Mouse (Mus musculus) spleen, adult 12 weeks (tissue): ENCODE measurements around the gene Fgfr1op.
"Not testable (repeated sequence)": the region's sequence is repeated elsewhere in the genome, so short reads cannot be mapped to it uniquely, and the experiment has no call there.

Experiments
- DNase-seq: peaks from one replicate; pipeline ENCODE4 v3.0.0; 2022; ENCODE audit warnings: low spot score

The Fgfr1op gene

DNA sequence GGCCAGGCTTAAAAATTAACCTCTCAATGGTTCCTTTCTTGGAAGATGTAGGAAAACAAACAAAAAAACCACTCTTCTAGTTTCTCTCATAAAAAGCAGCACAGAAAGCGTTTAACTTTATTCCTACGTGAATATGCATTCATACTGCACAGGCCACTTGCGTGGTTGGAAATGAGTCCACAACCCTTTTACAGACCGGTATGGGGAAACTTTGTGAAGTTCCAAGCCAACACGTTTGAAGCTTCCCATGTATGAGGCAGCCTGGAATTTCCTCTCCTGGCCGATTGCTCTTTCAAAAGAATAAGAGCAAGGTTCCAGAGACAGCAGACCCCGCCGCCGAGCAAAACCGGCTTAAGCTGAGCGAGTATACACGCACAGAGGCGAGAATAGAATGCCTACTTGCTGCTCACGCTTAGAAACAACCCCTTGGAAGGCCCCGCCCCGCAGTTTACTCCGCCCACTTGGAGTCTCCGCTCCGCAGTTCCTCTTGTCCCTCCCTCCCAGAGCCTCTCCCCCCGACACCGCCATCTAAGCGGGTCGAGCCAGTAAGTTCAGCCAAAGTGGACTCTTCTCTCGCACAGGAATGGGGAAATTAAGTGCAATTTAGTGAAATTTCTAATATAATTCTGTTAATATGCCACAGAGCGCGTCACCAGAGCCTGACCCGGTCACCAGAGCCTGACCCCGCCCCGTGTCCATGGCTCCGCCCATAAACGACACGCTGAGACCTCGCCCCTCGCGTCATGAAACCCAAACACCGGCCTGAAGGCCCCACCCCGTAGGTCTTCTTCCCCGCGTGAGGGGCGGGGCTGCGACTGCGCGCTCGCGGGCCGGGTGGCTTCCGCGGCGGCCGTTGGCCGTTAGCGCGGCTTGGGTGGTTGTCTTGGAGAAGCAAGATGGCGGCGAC is at the start of gene Fgfr1op:
Gene Fgfr1op (plus strand): TSS at position 801 of the 907 bp plus-strand sequence.
- peak; percentile 87 for DNase-seq

DNA sequence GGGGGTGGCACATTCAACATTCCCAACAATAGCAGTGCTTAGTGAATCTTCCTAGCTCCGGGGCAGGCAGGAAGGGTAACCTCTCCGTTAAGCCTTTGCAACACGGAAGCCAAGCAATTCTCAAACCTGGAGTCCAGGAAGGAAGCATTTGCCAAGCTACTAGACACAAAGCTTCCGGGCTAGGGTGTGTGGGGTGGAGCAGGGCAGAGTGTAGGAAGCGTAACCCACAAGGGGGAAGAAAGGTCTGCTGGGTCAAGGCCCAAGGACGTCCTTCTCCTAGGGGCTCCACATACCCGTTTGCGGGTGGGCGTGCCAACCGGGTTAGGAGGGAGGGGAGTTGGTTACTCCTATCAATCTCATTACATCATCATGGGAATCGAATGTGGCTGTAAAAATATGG is 48.9 kb upstream of the Fgfr1op start:
- not testable (repeated sequence) for DNase-seq

DNA sequence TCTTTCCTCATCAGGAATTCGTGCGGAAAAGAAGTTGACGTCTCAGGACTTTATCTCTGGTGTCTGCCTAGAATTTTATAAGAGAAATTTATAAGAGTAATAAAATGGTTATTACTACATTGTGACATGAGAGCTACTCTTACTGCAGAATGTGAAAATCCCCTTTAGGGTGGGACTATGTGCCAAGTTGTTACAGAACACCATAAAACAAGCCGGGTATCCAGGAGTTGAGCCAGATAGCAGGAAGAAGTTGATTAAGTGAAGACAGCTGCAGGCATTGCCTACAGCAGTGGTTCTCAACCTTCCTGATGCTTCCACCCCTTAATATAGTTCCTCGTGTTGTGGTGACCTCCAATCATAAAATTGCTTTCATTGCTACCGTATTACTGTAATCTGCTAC is 48.4 kb upstream of the Fgfr1op start:
- not testable (repeated sequence) for DNase-seq

DNA sequence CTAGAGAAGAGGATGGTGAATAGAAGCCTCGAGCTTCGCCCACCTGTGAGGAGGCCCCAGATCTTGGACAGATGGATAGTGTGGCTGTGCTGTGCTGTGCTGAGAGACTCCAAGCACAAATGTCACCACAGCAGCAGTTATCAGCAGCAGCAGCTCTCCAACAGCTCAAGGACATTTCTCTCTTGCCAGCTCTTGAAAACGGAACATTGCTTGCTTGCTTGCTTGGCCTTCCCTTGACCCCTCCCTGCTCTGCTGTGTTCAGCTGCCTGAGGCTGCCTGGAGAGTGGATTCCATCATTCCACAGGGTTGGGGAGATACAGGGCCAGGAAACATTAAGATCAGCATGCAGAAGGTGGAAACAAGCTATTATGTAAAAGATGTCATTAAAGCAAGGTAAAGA is 42.3 kb upstream of the Fgfr1op start:
- DNase-seq: not testable (repeated sequence)

DNA sequence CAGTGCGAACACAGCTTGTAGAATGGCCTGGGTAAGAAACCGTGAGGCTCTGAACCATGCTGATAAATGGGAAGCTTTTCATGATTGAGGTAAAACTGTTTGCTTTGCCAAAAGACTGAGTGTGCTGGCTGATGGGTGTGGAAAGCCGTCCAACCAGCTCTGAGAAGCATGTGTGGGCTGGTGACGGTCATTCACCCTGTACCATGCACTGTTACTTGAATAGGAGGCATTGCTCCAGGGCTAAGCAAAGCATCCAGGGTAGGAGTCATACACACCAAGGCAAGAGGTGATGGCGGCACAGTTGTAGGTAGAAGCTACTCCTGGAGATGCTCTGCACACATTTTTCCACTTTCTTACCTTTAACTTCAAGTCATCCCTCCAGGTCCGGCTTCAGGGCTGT is 40.7 kb upstream of the Fgfr1op start:
- DNase-seq: not testable (repeated sequence)

DNA sequence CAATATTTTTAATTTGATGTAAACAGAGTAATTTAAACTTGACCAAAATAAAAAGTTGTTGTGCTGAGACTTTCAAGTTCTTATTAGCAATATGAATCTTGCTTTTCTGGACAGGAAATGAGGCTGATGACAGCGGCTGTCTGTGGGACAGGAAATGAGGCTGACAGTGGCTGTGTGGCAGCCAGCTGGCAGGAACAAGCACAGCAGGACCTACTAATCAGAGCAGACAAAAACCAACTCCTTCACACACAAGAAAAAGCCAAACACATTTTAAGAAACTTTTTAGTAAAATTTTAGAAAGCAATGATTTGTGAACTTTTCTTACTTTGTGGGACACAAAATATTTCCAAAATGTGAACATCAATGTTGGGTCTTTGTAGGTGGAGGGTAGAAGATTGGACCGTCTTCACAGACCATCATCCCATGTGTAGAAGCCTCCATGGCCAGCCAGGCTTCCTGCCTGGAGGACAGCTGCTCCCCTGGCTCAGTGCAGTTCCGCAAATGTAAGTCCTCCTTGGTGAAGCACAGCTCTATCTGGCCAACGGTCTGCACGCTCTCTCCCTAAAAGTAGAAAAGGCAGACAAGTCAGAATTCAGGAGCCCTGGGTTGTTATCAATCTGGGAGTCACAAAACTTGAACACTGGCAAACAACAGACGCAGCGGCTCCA is 36.8 kb upstream of the Fgfr1op start:
- not testable (repeated sequence) for DNase-seq

DNA sequence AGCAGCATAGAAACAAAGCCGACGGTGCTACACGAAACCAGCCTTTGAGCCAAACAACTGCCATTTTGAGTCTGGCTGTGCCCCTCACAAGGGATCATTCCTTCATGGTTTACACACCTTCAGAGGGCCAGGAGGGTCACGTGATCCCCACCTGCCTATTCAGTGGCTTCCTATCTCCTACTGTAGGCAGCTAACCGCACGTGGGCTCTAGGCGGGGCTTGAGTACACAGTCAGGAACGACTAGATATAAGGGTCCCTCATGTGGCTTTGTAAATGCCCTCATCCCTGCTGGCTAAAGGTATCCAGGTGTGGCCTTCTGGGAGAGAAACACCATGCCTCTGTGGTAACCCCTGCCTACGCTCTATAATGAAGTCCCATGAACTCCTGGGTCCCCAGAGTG is 35.7 kb upstream of the Fgfr1op start:
- not testable (repeated sequence) for DNase-seq

DNA sequence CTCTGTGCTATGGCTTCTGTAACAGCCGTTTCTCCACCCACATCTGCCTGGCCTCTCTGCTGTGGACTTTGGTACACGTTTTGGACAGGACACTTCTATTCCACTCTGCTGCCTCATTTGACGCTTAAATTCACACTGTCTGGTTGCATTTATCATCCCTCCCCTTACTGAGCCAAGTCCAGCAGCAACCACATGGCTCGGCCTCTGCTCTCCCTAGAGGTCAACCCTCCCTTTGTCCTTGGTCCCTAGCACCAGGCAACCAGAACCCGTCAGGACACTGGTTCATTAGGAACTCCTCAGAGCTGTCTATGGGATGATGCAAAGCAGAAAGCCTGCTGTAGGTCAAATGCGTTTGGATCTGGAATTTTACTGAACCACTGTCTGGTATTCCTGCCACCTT is 34.5 kb upstream of the Fgfr1op start:
- not testable (repeated sequence) for DNase-seq

DNA sequence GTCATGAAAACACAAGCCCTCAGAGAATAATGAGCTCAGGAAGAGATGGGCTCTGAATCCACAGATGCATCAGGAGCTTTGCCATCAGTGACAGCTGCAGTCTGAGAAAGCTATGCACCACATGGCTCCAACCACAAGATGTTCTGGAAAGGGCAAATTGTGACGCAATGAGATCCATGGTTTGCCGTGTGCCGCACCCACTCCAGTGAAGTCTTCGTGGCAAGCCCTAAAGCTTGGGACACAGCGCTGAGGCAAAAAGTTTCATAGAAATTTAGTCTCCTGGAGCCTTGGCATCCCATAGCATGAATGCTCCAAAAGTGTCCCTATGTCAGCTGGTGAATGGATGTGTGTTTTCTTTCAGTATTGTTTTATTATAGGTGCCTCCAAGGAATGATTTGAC is 27.2 kb upstream of the Fgfr1op start:
- not testable (repeated sequence) for DNase-seq

DNA sequence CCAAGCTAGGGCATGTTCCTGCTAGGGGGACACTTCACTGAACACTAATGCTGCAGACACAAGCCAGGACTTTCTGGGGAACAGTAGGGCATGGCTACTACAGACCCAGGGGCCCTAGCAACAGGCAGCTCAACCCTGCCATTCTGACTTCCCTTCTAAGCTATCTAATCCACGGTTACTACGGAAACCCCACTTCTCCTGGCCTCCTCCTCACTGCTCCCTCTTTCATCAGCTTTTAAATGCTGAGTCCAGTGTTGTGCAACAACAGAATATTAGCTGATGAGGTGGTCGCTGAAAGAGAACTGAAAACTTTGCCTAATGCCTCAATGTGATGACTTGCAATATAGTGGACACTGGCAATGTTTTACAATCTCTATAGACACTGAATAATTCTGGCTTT is 25.1 kb upstream of the Fgfr1op start:
- not testable (repeated sequence) for DNase-seq

DNA sequence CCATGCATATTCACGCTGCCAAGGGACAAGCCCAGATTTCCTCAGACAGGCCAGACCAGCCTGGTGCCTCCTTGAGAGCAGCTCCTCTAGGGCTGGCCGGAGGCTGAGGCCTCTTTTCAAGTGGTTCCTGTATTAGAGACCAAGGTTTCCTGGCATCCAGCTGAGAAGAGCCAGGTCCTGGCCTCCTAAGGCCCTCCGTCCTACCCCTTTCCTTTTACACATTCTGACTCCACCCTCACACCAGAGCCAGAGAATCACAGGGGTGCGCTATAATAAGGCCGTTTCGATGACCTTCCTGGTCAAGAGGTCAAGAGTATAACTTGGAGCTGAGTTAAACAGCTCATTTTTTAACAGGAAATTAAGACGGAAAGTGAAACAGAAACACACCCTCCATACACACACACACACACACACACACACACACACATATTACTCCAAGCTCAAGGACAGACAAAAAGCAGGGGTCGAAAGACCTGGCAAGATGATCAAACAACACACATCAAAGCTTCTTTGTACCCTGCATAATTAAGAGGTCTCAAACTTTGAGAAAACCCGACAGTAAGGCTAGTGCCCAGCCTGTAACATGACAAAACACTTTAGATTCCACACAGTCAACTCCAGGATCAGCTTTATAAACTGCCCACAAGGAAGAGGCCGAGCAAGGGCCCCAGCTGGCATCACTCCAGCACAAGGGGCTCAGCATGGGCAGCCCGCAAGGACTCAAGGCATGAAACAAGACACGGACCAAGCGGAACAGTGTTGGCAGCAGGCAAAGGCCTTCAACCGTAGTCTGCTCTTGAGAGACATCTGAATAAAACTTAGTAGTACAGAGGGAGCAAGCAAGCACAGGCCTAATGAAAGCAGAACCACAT is 21.3 kb upstream of the Fgfr1op start:
- DNase-seq: not testable (repeated sequence)

DNA sequence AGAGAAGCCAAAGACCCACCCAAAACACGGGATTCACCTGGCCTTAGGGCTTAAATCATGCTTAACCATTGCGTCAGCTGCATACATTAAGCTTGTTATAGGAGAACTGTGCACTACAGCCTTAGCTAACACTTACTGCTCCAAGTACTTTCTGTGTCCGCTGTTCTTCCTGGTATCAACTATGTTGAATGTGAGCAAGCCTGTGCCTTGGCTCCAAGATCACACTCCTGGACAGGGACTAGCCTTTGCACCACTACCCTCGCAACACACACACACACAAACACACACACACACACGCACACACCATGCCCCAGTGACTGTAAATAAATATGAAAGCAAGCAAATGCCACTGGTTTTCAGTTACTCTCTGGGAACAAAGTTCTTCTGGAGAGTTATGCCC is 18.4 kb upstream of the Fgfr1op start:
- DNase-seq: not testable (repeated sequence)

DNA sequence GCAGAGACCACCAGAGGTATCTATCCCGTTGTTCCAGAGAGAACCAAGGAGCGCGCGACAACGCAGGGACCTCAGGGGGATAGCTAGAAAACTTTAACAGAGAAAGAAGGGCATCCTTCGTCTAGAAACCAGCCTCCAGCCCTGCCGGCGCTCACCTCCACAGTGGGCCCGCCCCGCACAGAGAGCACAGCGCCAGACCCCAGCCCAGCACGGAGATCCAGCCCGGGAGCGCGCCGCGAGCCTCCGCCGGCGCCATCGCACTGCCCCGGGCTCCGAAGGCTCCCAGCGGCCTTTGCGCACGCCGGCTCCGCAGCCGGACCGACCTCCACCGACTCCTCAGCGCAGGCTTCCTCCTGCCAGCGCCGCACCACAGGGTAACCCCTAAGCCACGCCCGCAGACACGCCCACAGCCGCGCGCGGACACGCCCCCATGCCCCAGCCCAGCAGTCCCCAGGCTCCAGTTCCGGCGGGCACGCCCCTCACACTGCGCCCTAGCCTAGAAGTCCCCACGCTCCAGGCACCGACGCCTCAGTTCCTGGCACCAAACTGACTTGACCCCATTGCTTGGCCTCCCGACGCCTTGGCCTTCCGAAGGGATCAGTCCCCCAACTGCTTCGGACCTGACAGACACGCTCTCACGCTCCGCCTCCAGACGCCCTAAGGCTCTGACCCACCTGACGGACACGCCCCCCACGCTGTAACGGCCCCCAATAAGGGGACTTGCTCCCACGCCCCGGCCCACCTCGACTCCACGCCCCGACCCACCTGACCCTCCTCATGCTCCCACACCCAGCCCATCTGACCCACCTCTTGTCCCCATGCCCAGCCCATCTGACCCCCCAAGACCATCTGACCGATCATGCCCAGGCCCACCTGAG is 17.6 kb upstream of the Fgfr1op start, which contains the start of the genes Gm49673 and Rnaset2a:
Gene Gm49673 (minus strand): TSS at position 350 of the 878 bp plus-strand sequence.
Gene Rnaset2a (minus strand): TSS at position 659 of the 878 bp plus-strand sequence.
- DNase-seq: peak; percentile 67

DNA sequence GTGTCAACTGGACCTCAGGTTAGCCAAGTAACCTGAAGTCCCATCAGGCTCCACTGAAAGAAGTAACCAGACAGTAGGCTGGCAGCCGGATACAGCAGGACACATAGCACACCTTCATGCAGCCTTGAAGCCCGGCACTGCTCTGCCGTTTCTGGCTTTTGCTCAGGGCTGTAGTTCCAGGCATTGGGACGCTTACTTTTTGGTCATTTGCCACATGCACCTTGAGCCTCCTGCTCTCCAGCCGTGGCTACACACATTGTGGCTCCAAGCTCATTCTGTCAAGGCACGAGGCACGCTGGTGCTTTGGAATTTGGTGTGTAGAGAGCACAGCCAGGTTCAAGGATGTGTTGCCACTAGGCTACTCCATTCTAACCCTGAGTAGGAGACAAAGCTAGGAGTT is 10.3 kb upstream of the Fgfr1op start:
- not testable (repeated sequence) for DNase-seq

DNA sequence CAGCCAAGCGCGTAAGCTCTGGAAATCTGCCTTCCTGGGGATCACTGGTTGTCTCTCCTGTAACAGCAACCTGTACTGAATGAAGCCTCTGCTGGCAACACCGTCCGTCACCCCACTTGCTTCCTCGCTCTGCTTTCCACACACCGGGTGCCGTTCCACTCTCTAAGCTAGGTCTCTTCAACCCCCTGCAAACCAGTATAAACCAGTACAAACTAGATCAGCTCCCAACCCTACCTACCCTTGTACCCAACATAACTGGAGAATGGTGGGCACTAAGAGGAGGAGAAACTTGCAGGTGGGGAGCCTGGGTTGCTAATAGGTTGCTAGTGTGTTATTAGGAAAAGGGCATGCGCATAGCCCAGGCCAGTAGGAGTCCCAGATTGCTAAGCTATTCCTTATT is 9.3 kb upstream of the Fgfr1op start:
- not testable (repeated sequence) for DNase-seq

DNA sequence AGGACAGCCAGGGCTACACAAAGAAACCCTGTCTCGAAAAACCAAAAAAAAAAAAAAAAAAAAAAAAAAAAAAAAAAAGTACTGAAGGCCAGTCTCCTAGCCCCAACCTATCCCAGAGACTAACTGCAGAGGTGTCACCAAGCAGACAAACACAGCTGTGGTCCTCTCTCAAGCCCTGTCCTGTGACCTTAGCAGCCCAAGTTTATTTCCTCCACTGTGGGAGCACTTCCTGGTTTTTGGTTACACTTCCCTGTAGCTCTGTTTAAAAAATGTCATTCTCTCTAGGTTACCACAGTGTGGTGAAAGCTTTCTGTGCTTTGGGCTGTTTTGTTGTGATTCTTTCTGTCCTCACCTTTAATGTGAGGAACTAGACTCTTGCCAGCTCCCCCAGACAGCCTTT is 6.7 kb upstream of the Fgfr1op start:
- not testable (repeated sequence) for DNase-seq

DNA sequence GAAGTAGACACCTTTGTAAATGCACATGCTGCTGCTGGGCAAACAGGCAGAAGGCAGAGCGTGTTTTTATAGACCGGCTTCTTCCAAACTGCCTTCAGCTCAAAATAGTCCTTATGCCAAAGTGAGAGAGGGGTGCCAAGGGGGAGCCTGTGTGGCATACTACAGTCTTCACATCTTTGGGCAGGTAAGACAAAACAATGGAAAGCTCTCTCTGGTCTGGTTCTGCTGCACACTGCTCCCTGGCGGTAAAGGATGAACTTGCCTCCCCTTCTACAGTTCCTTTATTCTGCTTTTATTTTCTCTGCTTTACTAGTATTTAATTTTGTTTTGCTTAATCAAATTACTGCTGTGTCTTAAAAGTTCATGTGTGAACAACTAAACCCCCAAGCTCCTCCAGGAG is 4.3 kb upstream of the Fgfr1op start:
- DNase-seq: not testable (repeated sequence)

DNA sequence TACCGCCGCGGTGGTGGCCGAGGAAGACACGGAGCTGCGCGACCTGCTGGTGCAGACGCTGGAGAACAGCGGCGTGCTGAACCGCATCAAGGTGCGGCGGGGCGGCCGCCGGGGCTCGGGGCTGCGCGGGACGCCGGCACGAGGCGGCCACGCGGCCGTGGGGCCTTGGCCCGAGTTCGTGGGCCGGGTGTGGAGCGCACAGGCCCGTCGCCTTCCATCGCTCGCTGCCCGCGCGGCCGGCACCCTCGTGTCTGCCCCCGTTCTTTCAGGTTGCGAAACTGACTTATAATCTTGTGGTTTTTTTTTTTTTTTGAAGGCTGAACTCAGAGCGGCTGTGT is 276 bp downstream of the Fgfr1op start:
- DNase-seq: peak; percentile 71

DNA sequence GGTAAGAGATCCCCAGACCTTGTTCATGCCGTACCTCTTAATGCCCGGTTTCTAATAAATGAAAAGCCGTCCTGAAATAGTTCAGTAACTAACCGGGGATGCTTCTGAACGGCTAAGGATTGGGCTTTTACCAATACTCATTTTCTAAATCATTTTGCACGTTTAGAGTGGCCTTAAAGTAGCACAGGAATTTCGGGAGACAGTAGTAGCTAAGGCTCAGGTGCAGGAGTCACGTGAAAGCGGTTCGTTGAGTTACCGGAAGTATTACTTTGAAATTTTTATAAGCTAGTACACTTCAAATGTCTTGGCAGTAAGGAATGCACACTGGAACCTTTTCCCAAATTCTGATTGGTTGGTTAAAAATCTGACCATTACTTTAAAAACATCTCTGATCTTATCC is 676 bp downstream of the Fgfr1op start:
- DNase-seq: not testable (repeated sequence)

DNA sequence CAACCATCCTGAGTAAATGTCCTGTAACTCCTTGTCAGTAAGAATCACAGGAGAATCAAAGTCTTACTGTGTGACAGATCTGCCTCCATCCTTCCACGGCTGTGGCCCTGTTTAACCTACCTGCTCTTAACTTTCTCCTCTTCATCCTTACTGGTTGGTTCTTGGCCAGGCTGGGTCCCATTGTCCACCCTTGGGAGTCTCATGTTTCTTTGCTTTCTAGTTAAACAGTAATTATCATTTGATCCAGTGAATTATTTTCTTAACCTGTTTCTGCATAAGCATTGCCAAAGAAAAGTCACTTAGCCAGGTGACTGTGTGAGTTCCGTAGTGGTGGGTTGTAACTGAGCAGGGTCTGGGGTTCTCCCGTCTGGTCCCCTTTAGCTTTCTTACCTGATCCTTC is 1.2 kb downstream of the Fgfr1op start:
- not testable (repeated sequence) for DNase-seq

DNA sequence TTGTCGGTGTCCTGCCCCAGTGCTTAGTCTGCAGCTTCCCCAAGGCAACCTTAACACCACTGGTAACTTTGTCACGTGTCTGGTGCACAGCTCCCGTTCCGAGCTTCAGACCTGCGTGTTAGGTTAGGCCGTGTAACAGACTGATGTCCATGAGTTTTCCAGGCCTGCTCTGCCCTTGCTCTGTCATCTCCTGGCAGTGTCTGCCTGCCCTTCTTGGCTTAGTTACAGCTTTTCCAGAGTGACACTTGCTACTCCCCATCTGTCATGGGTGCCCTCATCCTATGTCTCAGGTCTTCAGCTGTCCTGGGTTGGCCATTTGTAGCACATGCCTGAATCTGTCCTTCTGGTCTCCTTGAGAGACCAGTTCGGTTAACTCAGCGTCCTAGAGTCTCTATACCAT is 2.1 kb downstream of the Fgfr1op start:
- DNase-seq: not testable (repeated sequence)
